ENCODE assay signal across 8 mouse cellular contexts in genomic region chr13:90089825-90090183, GRCm38 (mm10). TPM values are rescaled to one million over a fixed set of nuclear protein-coding genes. Genes with fewer than 3 reads are reported as not detected.
DNase-seq lines count a peak whose midpoint lies in the region; ATAC-seq and TF ChIP-seq lines count a peak whose summit lies in the region.

No protein-coding gene starts in this region.

- peak overlapping the region; percentile 88 for H3K4me2 ChIP-seq in heart, postnatal 0 days (ENCODE audit: low read depth, low read length)
- peak overlapping the region; percentile 76 for H3K4me2 ChIP-seq in hindbrain, embryonic 13.5 days
- H3K4me2 ChIP-seq in midbrain, embryonic 13.5 days (replicated peaks) = peak overlapping the region; percentile 85

- peak overlapping the region; percentile 81 for H3K9ac ChIP-seq in heart, postnatal 0 days (replicated peaks; ENCODE audit: low read depth, low read length)
- peak overlapping the region; percentile 91 for H3K9ac ChIP-seq in hindbrain, embryonic 13.5 days
- H3K9ac ChIP-seq in midbrain, embryonic 13.5 days (replicated peaks) = peak overlapping the region; percentile 82

- TF ChIP-seq EP300 in heart, postnatal 0 days (IDR thresholded peaks at IDR 0.05; ENCODE audit: low read depth) = no peak

- H3K4me3 ChIP-seq in heart, postnatal 0 days (ENCODE audit: low read depth, low read length) = peak overlapping the region; percentile 88
- peak overlapping the region; percentile 91 for H3K4me3 ChIP-seq in hindbrain, embryonic 13.5 days
- peak overlapping the region; percentile 67 for H3K4me3 ChIP-seq in midbrain, embryonic 13.5 days (replicated peaks)

- H3K27ac ChIP-seq in heart, postnatal 0 days (ENCODE audit: low read depth) = peak overlapping the region; percentile 74
- peak overlapping the region; percentile 90 for H3K27ac ChIP-seq in hindbrain, embryonic 13.5 days
- H3K27ac ChIP-seq in midbrain, embryonic 13.5 days = peak overlapping the region; percentile 78

- no peak for DNase-seq in heart, postnatal 0 days (ENCODE audit: low spot score)
- no peak for DNase-seq in heart, adult 8-10 months (ENCODE audit: low spot score)
- peak; percentile 77 for DNase-seq in adipocyte (ENCODE audit: low spot score)
- DNase-seq in lung, postnatal 25 days (ENCODE audit: low spot score) = no peak
- no peak for DNase-seq in frontal cortex, adult 2 months (ENCODE audit: extremely low spot score in 1 of 2, low spot score in 1 of 2)

- no peaks in the 10 kb centered on the region for H3K36me3 ChIP-seq in heart, postnatal 0 days (replicated peaks; ENCODE audit: control insufficient read depth, insufficient read depth, low read length)
- H3K36me3 ChIP-seq in hindbrain, embryonic 13.5 days = no peaks in the 10 kb centered on the region
- no peaks in the 10 kb centered on the region for H3K36me3 ChIP-seq in midbrain, embryonic 13.5 days

- no peaks in the 10 kb centered on the region for H3K27me3 ChIP-seq in heart, postnatal 0 days (ENCODE audit: control insufficient read depth, insufficient read depth, low read length)
- no peaks in the 10 kb centered on the region for H3K27me3 ChIP-seq in hindbrain, embryonic 13.5 days
- H3K27me3 ChIP-seq in midbrain, embryonic 13.5 days = no peaks in the 10 kb centered on the region

- peaks cover 9% of the 10 kb centered on the region for H3K4me1 ChIP-seq in heart, postnatal 0 days (ENCODE audit: control insufficient read depth, insufficient read depth)
- H3K4me1 ChIP-seq in hindbrain, embryonic 13.5 days (replicated peaks) = peaks cover 8% of the 10 kb centered on the region
- peaks cover 9% of the 10 kb centered on the region for H3K4me1 ChIP-seq in midbrain, embryonic 13.5 days (replicated peaks)

- ATAC-seq in heart, postnatal 0 days (ENCODE audit: insufficient read depth, low read depth) = peak; percentile 57
- ATAC-seq in hindbrain, embryonic 13.5 days (ENCODE audit: low FRiP score) = peak; percentile 84
- ATAC-seq in midbrain, embryonic 13.5 days = peak; percentile 85
- no peak for ATAC-seq in granulocyte monocyte progenitor cell, adult 5-6 weeks (replicated peaks; ENCODE audit: poor library complexity, severe bottlenecking)

- H3K9me3 ChIP-seq in heart, postnatal 0 days (replicated peaks; ENCODE audit: control insufficient read depth, low read length) = no peaks in the 10 kb centered on the region
- no peaks in the 10 kb centered on the region for H3K9me3 ChIP-seq in hindbrain, embryonic 13.5 days
- H3K9me3 ChIP-seq in midbrain, embryonic 13.5 days = no peaks in the 10 kb centered on the region

- TF ChIP-seq CTCF in heart, postnatal 0 days (IDR thresholded peaks at IDR 0.05; ENCODE audit: low read depth) = no peak

- WGBS in heart, postnatal 0 days = under 1% methylated on average over 25 of the region's 27 CpGs
- under 1% methylated on average over 27 of the region's 27 CpGs for WGBS in hindbrain, embryonic 13.5 days
- under 1% methylated on average over 26 of the region's 27 CpGs for WGBS in midbrain, embryonic 13.5 days

RNA-seq across cellular contexts. Expression of gene Xrcc4, which starts 0.4 kb away (rescaled TPM):
- 4.6 and 10.7 TPM in 2 replicates for total RNA-seq in heart, postnatal 0 days (2014; rRNA removed; ENCODE audit: low replicate concordance)
- polyA plus RNA-seq in heart, postnatal 0 days (2015; fragmentation: Nextera tagmentation; extraction: Ambion mirVana) = 17.4 and 18.4 TPM in 2 replicates
- total RNA-seq in heart, adult 8-10 months (2022) = 10 to 100 TPM in 2 of 4 experiments, 1 to 10 TPM in 2; 7.7 to 17.3 (median 10.2) TPM
- polyA plus RNA-seq in hindbrain, embryonic 13.5 days (2015; fragmentation: Nextera tagmentation; extraction: Ambion mirVana) = 15.5 and 17.2 TPM in 2 replicates
- 12.9 and 14.2 TPM in 2 replicates for polyA plus RNA-seq in midbrain, embryonic 13.5 days (2015; fragmentation: Nextera tagmentation; extraction: Ambion mirVana)
- total RNA-seq in granulocyte monocyte progenitor cell, adult 5-6 weeks (2014; fragmentation: Nextera tagmentation) = 7.5 and 14.5 TPM in 2 replicates
- 20.4 and 25.0 TPM in 2 replicates for total RNA-seq in granulocyte monocyte progenitor cell, adult 5-6 weeks (2017)
- polyA plus RNA-seq in frontal cortex, adult 2 months (2012; rRNA removed) = 9.7 and 12.2 TPM in 2 replicates

RNA-seq across cellular contexts. Expression of gene Tmem167, which starts 0.9 kb away (rescaled TPM):
- 8.2 and 9.4 TPM in 2 replicates for total RNA-seq in heart, postnatal 0 days (2014; rRNA removed; ENCODE audit: low replicate concordance)
- polyA plus RNA-seq in heart, postnatal 0 days (2015; fragmentation: Nextera tagmentation; extraction: Ambion mirVana) = 24.6 and 24.9 TPM in 2 replicates
- 1 to 10 TPM; 4.6 to 6.4 (median 5.6) TPM for total RNA-seq in heart, adult 8-10 months (2022)
- polyA plus RNA-seq in hindbrain, embryonic 13.5 days (2015; fragmentation: Nextera tagmentation; extraction: Ambion mirVana) = 49.9 and 50.0 TPM in 2 replicates
- 50.6 and 52.5 TPM in 2 replicates for polyA plus RNA-seq in midbrain, embryonic 13.5 days (2015; fragmentation: Nextera tagmentation; extraction: Ambion mirVana)
- total RNA-seq in granulocyte monocyte progenitor cell, adult 5-6 weeks (2014; fragmentation: Nextera tagmentation) = 27.0 and 27.8 TPM in 2 replicates
- 20.4 and 23.7 TPM in 2 replicates for total RNA-seq in granulocyte monocyte progenitor cell, adult 5-6 weeks (2017)
- 12.2 and 13.2 TPM in 2 replicates for polyA plus RNA-seq in frontal cortex, adult 2 months (2012; rRNA removed)
